Mouse (Mus musculus) hindbrain, embryonic 15.5 days (tissue): ENCODE measurements around the gene Rcc1l. TPM values are rescaled to one million over a fixed set of nuclear protein-coding genes. Genes with fewer than 3 reads are reported as not detected.
A peak's percentile ranks its signal among the peaks of the same experiment; 100 is the strongest.

ENCODE experiments used
- ATAC-seq: fragments of 200-750 bp; cut with Nextera tagmentation; 2 replicates; pipeline ENCODE4 v1.8.0; 2017; ENCODE audit warnings: low read depth, moderate number of reproducible peaks, moderate TSS enrichment; ENCODE audit not compliant: low FRiP score
- H3K27ac ChIP-seq: fragments of 300-500 bp; sonication (generic); replicated peaks from 2 replicates; pipeline ENCODE4 v1.5.1; 2015; ENCODE audit warnings: mild to moderate bottlenecking, inconsistent platforms
- H3K27me3 ChIP-seq: fragments of 300-500 bp; sonication (generic); 2 replicates; pipeline ENCODE4 v1.6.1; 2015; ENCODE audit warnings: control low read depth, inconsistent platforms
- H3K36me3 ChIP-seq: fragments of 300-500 bp; sonication (generic); 2 replicates; pipeline ENCODE4 v1.6.1; 2015; ENCODE audit warnings: control low read depth, inconsistent platforms
- H3K4me1 ChIP-seq: fragments of 300-500 bp; sonication (generic); replicated peaks from 2 replicates; pipeline ENCODE4 v1.6.1; 2015; ENCODE audit warnings: control low read depth, inconsistent platforms
- H3K4me2 ChIP-seq: fragments of 300-500 bp; sonication (generic); 2 replicates; pipeline ENCODE4 v1.6.1; 2015; ENCODE audit warnings: moderate library complexity, mild to moderate bottlenecking, inconsistent platforms
- H3K4me3 ChIP-seq: fragments of 300-500 bp; sonication (generic); 2 replicates; pipeline ENCODE4 v1.5.1; 2015; ENCODE audit warnings: mild to moderate bottlenecking, inconsistent platforms
- H3K9ac ChIP-seq: fragments of 300-500 bp; sonication (generic); 2 replicates; pipeline ENCODE4 v1.6.1; 2015; ENCODE audit warnings: inconsistent platforms
- H3K9me3 ChIP-seq: fragments of 300-500 bp; sonication (generic); 2 replicates; pipeline ENCODE4 v1.6.1; 2016; ENCODE audit warnings: control low read depth, inconsistent platforms
- WGBS: fragments of 180-500 bp; shearing (Covaris S2); methylation state at CpG from one replicate; pipeline ENCODE4 v1.1.7; 2015; 5-methylcytosine and 5-hydroxymethylcytosine counted together
- polyA plus RNA-seq: library from polyadenylated mRNA; unstranded; fragments of >200 nt; fragmentation: Nextera tagmentation; extraction: Ambion mirVana; gene quantifications from 2 replicates; pipeline ENCODE4 v1.2.1, GENCODE M21; 2015

The Rcc1l gene
- polyA plus RNA-seq, 1 experiment from 2014 or later, result 21.1 TPM

GRCm38 (mm10) chr5:134186961-134187731 lies 10.6 kb upstream of the Rcc1l start:
- H3K36me3 ChIP-seq, result no peaks in the 10 kb centered on the region; the same call in 1 of the 2 replicates
- WGBS, result 76% methylated on average over 4 of the region's 4 CpGs
- no peak overlapping the region for H3K27ac ChIP-seq
- H3K27me3 ChIP-seq, result no peaks in the 10 kb centered on the region
- H3K4me3 ChIP-seq, result no peak overlapping the region
- H3K9me3 ChIP-seq, result no peaks in the 10 kb centered on the region
- H3K9ac ChIP-seq, result no peak overlapping the region
- H3K4me2 ChIP-seq, result no peak overlapping the region
- no peak for ATAC-seq
- peaks cover 13% of the 10 kb centered on the region for H3K4me1 ChIP-seq

- H3K36me3 ChIP-seq, result no peaks in the 10 kb centered on the region; the same call in 1 of the 2 replicates
These were observed 9.5 kb upstream of the Rcc1l start for GRCm38 (mm10) chr5:134186059-134186458.

GRCm38 (mm10) chr5:134183880-134184808 lies 7.6 kb upstream of the Rcc1l start, which contains the start of gene Gtf2ird2:
TSS of gene Gtf2ird2 (plus strand) at chr5:134184019.
- Histone ChIP-seq H3K4me3 (peak within 1 kb of the TSS; percentile 64), H3K27me3 (no peaks in the 10 kb centered on the region), H3K4me2 (peak within 1 kb of the TSS; percentile 87), H3K36me3 (no peaks in the 10 kb centered on the region; the same call in 1 of the 2 replicates), H3K4me1 (peaks cover 13% of the 10 kb centered on the region), H3K9me3 (no peaks in the 10 kb centered on the region), H3K9ac (peak within 1 kb of the TSS; percentile 70), H3K27ac (peak within 1 kb of the TSS; percentile 96)
- ATAC-seq, result peak; percentile 96
- WGBS, result under 1% methylated on average over 88 of the region's 92 CpGs

More at GRCm38 (mm10) chr5:134186059-134186458, 9.5 kb upstream of the Rcc1l start:
- H3K27me3 ChIP-seq, result no peaks in the 10 kb centered on the region
- no peak overlapping the region for H3K4me2 ChIP-seq
- peaks cover 13% of the 10 kb centered on the region for H3K4me1 ChIP-seq
- H3K9me3 ChIP-seq, result no peaks in the 10 kb centered on the region
- no peak overlapping the region for H3K27ac ChIP-seq
- 94% methylated on average over 3 of the region's 3 CpGs for WGBS
- no peak overlapping the region for H3K9ac ChIP-seq
- no peak for ATAC-seq
- no peak overlapping the region for H3K4me3 ChIP-seq

- Histone ChIP-seq H3K27me3 (no peaks in the 10 kb centered on the region), H3K9me3 (no peaks in the 10 kb centered on the region), H3K36me3 (no peaks in the 10 kb centered on the region; the same call in 1 of the 2 replicates), H3K4me1 (peaks cover 13% of the 10 kb centered on the region), H3K4me3 (peak overlapping the region; percentile 64), H3K27ac (peak overlapping the region; percentile 96), H3K9ac (peak overlapping the region; percentile 70), H3K4me2 (peak overlapping the region; percentile 87)
- 57% methylated on average over 7 of the region's 7 CpGs for WGBS
- ATAC-seq, result no peak
These were observed 6.6 kb upstream of the Rcc1l start for GRCm38 (mm10) chr5:134183162-134183561.

DNA sequence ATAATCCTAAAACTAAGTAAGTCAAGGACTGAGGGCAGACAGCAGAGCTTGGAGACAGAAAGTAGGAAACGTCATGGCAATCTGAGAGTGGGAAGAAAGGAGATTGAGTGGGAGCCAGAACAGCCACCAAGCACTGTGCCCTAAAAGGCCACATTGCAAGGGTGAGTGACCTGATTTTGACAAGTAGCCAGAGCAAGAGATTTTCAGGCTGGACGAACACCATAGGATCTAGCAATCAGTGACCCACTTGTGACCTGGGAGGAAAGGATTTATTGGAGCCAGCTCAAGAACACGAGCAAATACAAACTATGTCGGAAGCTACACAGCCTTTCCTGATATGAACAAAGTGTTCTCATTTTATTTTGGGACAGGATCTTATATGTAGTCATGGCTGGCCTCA lies 6.2 kb upstream of the Rcc1l start:
- Histone ChIP-seq H3K4me3 (peak overlapping the region; percentile 64; the same call in 1 of the 2 replicates), H3K27ac (no peak overlapping the region)

DNA sequence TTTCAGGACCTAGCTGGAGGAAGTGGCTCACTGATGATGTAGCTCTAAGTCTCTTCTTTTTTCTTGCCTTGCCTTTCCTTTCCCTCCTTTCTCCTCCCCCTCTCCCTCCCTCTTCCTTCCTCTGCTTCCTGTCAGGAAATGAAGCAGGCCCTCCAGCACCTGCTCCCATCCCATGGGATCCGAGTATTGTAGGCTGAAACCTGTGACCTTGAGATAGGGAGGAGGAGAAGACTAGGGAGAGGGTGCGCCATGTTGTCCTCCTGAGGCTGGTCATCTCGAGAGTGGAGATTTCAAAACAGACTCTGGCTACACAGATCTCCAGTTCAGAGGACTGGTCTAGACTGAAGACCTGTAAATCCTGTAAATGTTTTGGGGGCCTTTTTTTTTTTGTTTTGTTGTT lies 5.6 kb upstream of the Rcc1l start:
- Histone ChIP-seq H3K4me2 (no peak overlapping the region; the same call in 1 of the 2 replicates), H3K4me3 (no peak overlapping the region), H3K9ac (no peak overlapping the region), H3K9me3 (no peaks in the 10 kb centered on the region), H3K27me3 (no peaks in the 10 kb centered on the region), H3K4me1 (peaks cover 13% of the 10 kb centered on the region), H3K27ac (no peak overlapping the region), H3K36me3 (no peaks in the 10 kb centered on the region)
- no peak for ATAC-seq
- WGBS, result 47% methylated on average over 3 of the region's 3 CpGs

More for the DNA sequence above, 6.2 kb upstream of the Rcc1l start:
- Histone ChIP-seq H3K27me3 (no peaks in the 10 kb centered on the region), H3K9ac (no peak overlapping the region), H3K4me2 (peak overlapping the region; percentile 87), H3K4me1 (peaks cover 13% of the 10 kb centered on the region), H3K9me3 (no peaks in the 10 kb centered on the region), H3K36me3 (no peaks in the 10 kb centered on the region; the same call in 1 of the 2 replicates)
- 62% methylated on average over 4 of the region's 4 CpGs for WGBS
- no peak for ATAC-seq

GRCm38 (mm10) chr5:134179871-134180270 lies 3.3 kb upstream of the Rcc1l start:
- H3K4me2 ChIP-seq, result no peak overlapping the region
- H3K4me3 ChIP-seq, result no peak overlapping the region
- H3K36me3 ChIP-seq, result no peaks in the 10 kb centered on the region
- no peaks in the 10 kb centered on the region for H3K27me3 ChIP-seq
- H3K27ac ChIP-seq, result no peak overlapping the region
- H3K9ac ChIP-seq, result no peak overlapping the region
- ATAC-seq, result no peak
- H3K9me3 ChIP-seq, result no peaks in the 10 kb centered on the region
- H3K4me1 ChIP-seq, result peaks cover 24% of the 10 kb centered on the region
- WGBS, result 25% methylated on average over 7 of the region's 7 CpGs

GRCm38 (mm10) chr5:134178536-134178935 lies 2.0 kb upstream of the Rcc1l start:
- ATAC-seq, result no peak
- H3K9me3 ChIP-seq, result no peaks in the 10 kb centered on the region
- H3K4me1 ChIP-seq, result peaks cover 25% of the 10 kb centered on the region
- no peak overlapping the region for H3K4me2 ChIP-seq
- no peak overlapping the region for H3K27ac ChIP-seq
- H3K27me3 ChIP-seq, result no peaks in the 10 kb centered on the region
- no peaks in the 10 kb centered on the region for H3K36me3 ChIP-seq
- H3K9ac ChIP-seq, result no peak overlapping the region
- 80% methylated on average over 7 of the region's 7 CpGs for WGBS
- no peak overlapping the region for H3K4me3 ChIP-seq

DNA sequence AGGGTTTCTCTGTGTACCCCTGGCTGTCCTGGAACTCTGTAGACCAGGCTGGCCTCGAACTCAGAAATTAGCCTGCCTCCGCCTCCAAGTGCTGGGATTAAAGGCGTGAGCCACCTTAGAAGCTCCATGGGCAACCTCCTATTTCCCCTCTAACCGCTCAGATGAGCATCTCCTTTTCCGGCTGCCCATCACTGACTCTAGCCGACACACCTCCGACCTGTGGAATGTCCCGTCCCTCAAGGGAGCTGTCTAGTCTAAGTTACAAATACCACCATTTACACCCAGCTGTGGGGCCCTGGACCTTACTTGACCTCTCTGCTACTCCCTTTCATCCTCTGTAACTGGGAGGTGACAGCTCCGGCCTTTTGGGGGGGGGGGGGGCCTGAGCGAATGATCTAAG lies 878 bp downstream of the Rcc1l start:
- Histone ChIP-seq H3K27ac (peak overlapping the region; percentile 79), H3K36me3 (no peaks in the 10 kb centered on the region), H3K4me3 (peak overlapping the region; percentile 89), H3K27me3 (no peaks in the 10 kb centered on the region), H3K9ac (peak overlapping the region; percentile 52), H3K9me3 (no peaks in the 10 kb centered on the region), H3K4me1 (peaks cover 14% of the 10 kb centered on the region), H3K4me2 (peak overlapping the region; percentile 82)
- ATAC-seq, result no peak
- WGBS, result 13% methylated on average over 10 of the region's 10 CpGs

DNA sequence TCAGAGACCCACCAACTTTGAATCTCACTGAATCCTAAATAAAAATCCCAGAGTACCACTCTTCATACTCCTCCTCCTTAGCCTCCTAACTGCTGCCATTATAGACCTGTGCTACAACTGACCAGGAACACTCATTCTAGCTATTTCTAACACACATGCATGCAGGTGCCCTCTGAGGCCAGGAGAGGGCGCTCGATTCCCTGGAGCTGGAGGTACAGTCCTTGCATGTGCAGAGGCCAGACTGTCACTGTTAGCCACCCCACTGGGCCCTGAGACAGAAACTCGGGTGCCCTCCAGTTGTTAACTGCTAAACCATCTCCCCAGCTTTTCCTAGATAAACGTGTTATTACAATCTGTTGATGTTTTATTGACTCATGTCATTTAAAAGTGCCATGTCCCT lies 3.4 kb downstream of the Rcc1l start:
- Histone ChIP-seq H3K4me1 (peaks cover 14% of the 10 kb centered on the region), H3K4me3 (no peak overlapping the region), H3K27me3 (no peaks in the 10 kb centered on the region), H3K27ac (no peak overlapping the region), H3K9me3 (no peaks in the 10 kb centered on the region), H3K36me3 (0 out of 2 replicates have a peak, but pooled peaks cover 4% of the 10 kb centered on the region), H3K9ac (no peak overlapping the region), H3K4me2 (no peak overlapping the region)
- 47% methylated on average over 4 of the region's 4 CpGs for WGBS
- ATAC-seq, result no peak

DNA sequence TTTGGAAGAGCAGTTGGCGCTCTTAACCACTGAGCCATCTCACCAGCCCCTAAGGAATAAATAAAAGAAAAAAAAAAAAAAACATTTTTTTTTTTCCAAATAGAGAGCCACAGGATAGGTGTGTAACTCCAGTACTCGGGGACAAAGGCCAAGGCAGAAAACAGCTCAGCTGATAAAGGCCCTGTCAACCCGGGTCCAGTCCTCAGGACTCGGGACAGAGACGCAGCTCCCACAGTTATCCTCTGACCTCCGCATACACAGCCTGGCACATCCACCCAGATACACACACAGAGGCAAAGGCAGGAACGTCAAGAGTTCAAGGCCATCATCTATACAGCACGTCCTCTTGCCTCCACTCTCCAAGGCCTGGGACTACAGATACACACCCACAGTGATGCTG lies 6.4 kb downstream of the Rcc1l start:
- Histone ChIP-seq H3K4me1 (peaks cover 6% of the 10 kb centered on the region), H3K9me3 (no peaks in the 10 kb centered on the region), H3K4me3 (no peak overlapping the region), H3K27me3 (no peaks in the 10 kb centered on the region), H3K9ac (no peak overlapping the region), H3K4me2 (no peak overlapping the region), H3K36me3 (0 out of 2 replicates have a peak, but pooled peaks cover 13% of the 10 kb centered on the region), H3K27ac (no peak overlapping the region)
- no peak for ATAC-seq
- 96% methylated on average over 8 of the region's 8 CpGs for whole genome bisulfite sequencing

DNA sequence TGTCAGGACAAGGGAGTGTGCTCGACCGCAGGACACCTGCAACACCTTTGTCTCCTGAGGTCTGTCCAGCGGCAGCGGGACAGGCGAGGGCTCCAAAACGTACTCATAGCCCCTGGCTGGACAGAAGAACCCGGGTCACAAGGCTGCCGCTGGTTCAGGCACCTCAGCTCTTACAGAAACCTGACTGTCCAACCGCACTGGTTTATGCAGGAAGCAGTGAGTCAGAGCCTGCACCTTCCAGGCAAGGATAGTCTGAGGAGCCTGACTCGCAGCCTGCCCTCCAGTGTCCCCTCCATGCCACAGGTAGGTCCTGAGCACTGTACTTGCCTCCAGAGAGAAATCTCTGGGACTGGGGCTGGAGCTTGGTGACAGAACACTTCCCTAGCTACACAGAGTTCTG lies 7.3 kb downstream of the Rcc1l start:
- Histone ChIP-seq H3K4me3 (no peak overlapping the region), H3K4me1 (no peaks in the 10 kb centered on the region), H3K9ac (no peak overlapping the region), H3K27me3 (no peaks in the 10 kb centered on the region), H3K4me2 (no peak overlapping the region), H3K27ac (no peak overlapping the region), H3K9me3 (no peaks in the 10 kb centered on the region), H3K36me3 (0 out of 2 replicates have a peak, but pooled peaks cover 13% of the 10 kb centered on the region)
- ATAC-seq, result no peak
- 93% methylated on average over 10 of the region's 10 CpGs for WGBS
